In the genomic region with DNA sequence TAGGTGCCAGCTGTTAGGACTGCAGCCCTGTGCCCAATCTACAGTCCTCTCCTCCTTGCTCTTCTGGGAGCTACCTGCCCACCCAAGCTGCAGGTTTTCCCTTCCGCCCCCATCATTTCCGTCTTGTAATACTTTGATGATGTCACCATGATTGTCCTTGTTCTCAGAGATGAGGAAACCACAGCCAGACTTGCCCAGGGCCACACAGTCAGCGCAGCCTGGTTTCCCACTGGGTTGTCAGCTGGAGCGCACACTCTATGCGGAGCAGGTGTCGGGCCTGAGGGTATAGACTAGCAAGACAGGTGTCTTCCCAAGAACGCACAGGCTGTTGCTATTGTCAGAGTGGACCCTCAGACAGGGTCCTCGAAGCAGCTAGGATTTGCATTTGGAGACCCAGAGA, we compare ENCODE assay signal across 8 mouse cellular contexts. TPM values are rescaled to one million over a fixed set of nuclear protein-coding genes. Genes with fewer than 3 reads are reported as not detected.
DNase-seq lines count a peak whose midpoint lies in the region; ATAC-seq and TF ChIP-seq lines count a peak whose summit lies in the region.

No protein-coding gene starts in this region.

- no peak for TF ChIP-seq CTCF in hindbrain, postnatal 0 days (IDR thresholded peaks at IDR 0.05; ENCODE audit: low read depth)

- no peaks in the 10 kb centered on the region for H3K9me3 ChIP-seq in heart, embryonic 15.5 days (replicated peaks)
- H3K9me3 ChIP-seq in hindbrain, postnatal 0 days (ENCODE audit: low read length) = no peaks in the 10 kb centered on the region

- peak overlapping the region; percentile 50 for H3K4me2 ChIP-seq in heart, embryonic 15.5 days
- no peak overlapping the region for H3K4me2 ChIP-seq in hindbrain, postnatal 0 days (ENCODE audit: low read depth, low read length)

- H3K4me1 ChIP-seq in heart, embryonic 15.5 days (replicated peaks) = peaks cover 64% of the 10 kb centered on the region
- peaks cover 32% of the 10 kb centered on the region; the same call in 1 of the 2 replicates for H3K4me1 ChIP-seq in hindbrain, postnatal 0 days (ENCODE audit: insufficient read depth, low read length)

- WGBS in heart, embryonic 15.5 days = 84% methylated on average over 8 of the region's 8 CpGs
- 71% methylated on average over 8 of the region's 8 CpGs for WGBS in hindbrain, postnatal 0 days

- intact Hi-C loops in left cerebral cortex, postnatal 10 days (cut with DNase I) = no loop called here

- no peaks in the 10 kb centered on the region for H3K27me3 ChIP-seq in heart, embryonic 15.5 days
- H3K27me3 ChIP-seq in hindbrain, postnatal 0 days (ENCODE audit: insufficient read depth, low read length) = no peaks in the 10 kb centered on the region

- ATAC-seq in heart, embryonic 15.5 days (replicated peaks; ENCODE audit: insufficient number of reproducible peaks, insufficient read depth, low FRiP score, low read depth) = no peak
- no peak for ATAC-seq in hindbrain, postnatal 0 days

- H3K9ac ChIP-seq in heart, embryonic 15.5 days = peak overlapping the region; percentile 38; the same call in 1 of the 2 replicates
- no peak overlapping the region for H3K9ac ChIP-seq in hindbrain, postnatal 0 days (replicated peaks; ENCODE audit: low read length)

- DNase-seq in heart, postnatal 4 days = no peak
- peak; percentile 43 for DNase-seq in 3T3-L1 (ENCODE audit: low read depth, low spot score)
- DNase-seq in Muller cell, postnatal 12 days (ENCODE audit: inconsistent ontology term) = peak; percentile 33
- no peak for DNase-seq in hindbrain, postnatal 0 days (ENCODE audit: low spot score)
- DNase-seq in yolk sac, embryonic 10.5 days (ENCODE audit: low spot score) = no peak
- no peak for DNase-seq in left cerebral cortex, postnatal 10 days (ENCODE audit: extremely low spot score in 1 of 2, low spot score in 2 of 2)
- no peak for DNase-seq in right cerebral cortex, postnatal 14 days

- peak overlapping the region; percentile 99 for H3K27ac ChIP-seq in heart, embryonic 15.5 days
- peak overlapping the region; percentile 81 for H3K27ac ChIP-seq in hindbrain, postnatal 0 days

- no peaks in the 10 kb centered on the region for H3K36me3 ChIP-seq in heart, embryonic 15.5 days
- no peaks in the 10 kb centered on the region for H3K36me3 ChIP-seq in hindbrain, postnatal 0 days (ENCODE audit: insufficient read depth, low read length)

- no peak overlapping the region for H3K4me3 ChIP-seq in heart, embryonic 15.5 days
- no peak overlapping the region for H3K4me3 ChIP-seq in hindbrain, postnatal 0 days (ENCODE audit: low read length)

RNA-seq across cellular contexts. Expression of gene Ccdc12, which starts 28.9 kb away (rescaled TPM):
- 130 and 138 TPM in 2 replicates for polyA plus RNA-seq in heart, embryonic 15.5 days (2015; fragmentation: Nextera tagmentation; extraction: Ambion mirVana)
- 10 to 100 TPM; 79.8 to 88.6 TPM for total RNA-seq in heart, postnatal 4 days (2021)
- 15.0 and 17.0 TPM in 2 replicates for total RNA-seq in hindbrain, postnatal 0 days (2014; rRNA removed)
- polyA plus RNA-seq in hindbrain, postnatal 0 days (2015; fragmentation: Nextera tagmentation; extraction: Ambion mirVana) = 108 and 113 TPM in 2 replicates
- 10 to 100 TPM; 43.6 to 44.0 TPM for total RNA-seq in left cerebral cortex, postnatal 10 days (2021)

RNA-seq across cellular contexts. Expression of gene Nbeal2, which starts 31.2 kb away (rescaled TPM):
- polyA plus RNA-seq in heart, embryonic 15.5 days (2015; fragmentation: Nextera tagmentation; extraction: Ambion mirVana) = 1.8 and 4.2 TPM in 2 replicates
- 1 to 10 TPM; 7.4 to 8.6 TPM for total RNA-seq in heart, postnatal 4 days (2021)
- total RNA-seq in hindbrain, postnatal 0 days (2014; rRNA removed) = 9.0 and 11.5 TPM in 2 replicates
- 1.8 and 1.9 TPM in 2 replicates for polyA plus RNA-seq in hindbrain, postnatal 0 days (2015; fragmentation: Nextera tagmentation; extraction: Ambion mirVana)
- total RNA-seq in left cerebral cortex, postnatal 10 days (2021) = 10 to 100 TPM; 12.6 to 12.7 TPM

RNA-seq across cellular contexts. Expression of gene Myl3, which starts 56.5 kb away (rescaled TPM):
- 3,797 and 4,490 TPM in 2 replicates for polyA plus RNA-seq in heart, embryonic 15.5 days (2015; fragmentation: Nextera tagmentation; extraction: Ambion mirVana)
- total RNA-seq in heart, postnatal 4 days (2021) = 1,000 to 10,000 TPM; 8,328 to 9,816 TPM
- total RNA-seq in hindbrain, postnatal 0 days (2014; rRNA removed) = 0.72 TPM in 1 of 2 replicates, not detected in the other
- polyA plus RNA-seq in hindbrain, postnatal 0 days (2015; fragmentation: Nextera tagmentation; extraction: Ambion mirVana) = 0.65 and 0.89 TPM in 2 replicates
- under 1 TPM; 0.39 to 0.56 TPM for total RNA-seq in left cerebral cortex, postnatal 10 days (2021)

Comparison
In these comparisons a context has a peak if more than half of its experiments do, and no peak if none do; other contexts are left out.
1. DNase-seq: peak in 3T3-L1 (single experiment) and Muller cell, postnatal 12 days (single experiment); none in heart, postnatal 4 days (single experiment), hindbrain, postnatal 0 days (single experiment), yolk sac, embryonic 10.5 days (single experiment), left cerebral cortex, postnatal 10 days (0 of 2) and right cerebral cortex, postnatal 14 days (single experiment).
2. RNA of gene Myl3, which starts 56.5 kb away (total RNA-seq): 8,328 to 9,816 TPM in heart, postnatal 4 days; 0.39 to 0.56 TPM in left cerebral cortex, postnatal 10 days and 0.72 TPM in hindbrain, postnatal 0 days; every median in the first group is over 1,000 times any median in the second.